Mouse (Mus musculus) lung, postnatal 0 days (tissue): ENCODE data around the gene Zbtb7a.

Experiments used
- CTCF ChIP-seq: IDR thresholded peaks from 2 replicates; pipeline ENCODE4 v1.5.1; 2016; ENCODE audit warnings: antibody characterized with exemption, mild to moderate bottlenecking
- EP300 ChIP-seq: IDR thresholded peaks from 2 replicates; pipeline ENCODE4 v1.6.1; 2016; ENCODE audit warnings: antibody characterized with exemption, mild to moderate bottlenecking, control low read depth

DNA sequence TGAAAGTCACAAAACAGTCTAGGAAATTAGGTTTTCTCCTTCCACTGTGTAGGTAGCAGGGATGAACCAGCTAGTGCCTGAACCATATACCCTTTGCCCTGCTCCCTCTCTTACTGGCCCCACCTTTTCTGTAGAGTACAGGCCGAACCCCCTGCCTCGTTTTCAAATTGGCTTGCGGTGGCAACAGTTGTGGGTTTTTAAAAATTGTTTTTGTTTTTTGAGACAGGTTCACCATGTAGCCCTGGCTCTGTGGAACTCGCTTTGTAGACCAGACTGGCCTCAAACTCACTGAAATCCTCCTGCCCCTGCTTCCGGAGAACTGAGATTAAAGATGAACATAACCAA, 33.0 kb downstream of the Zbtb7a start:
- TF ChIP-seq CTCF (no peak), EP300 (peak; percentile 5; the same call in 1 of the 2 replicates)
